Mouse (Mus musculus) hindbrain, embryonic 16.5 days (tissue): Measurements from ENCODE around the gene Il1rl1. TPM values are rescaled to one million over a fixed set of nuclear protein-coding genes. Genes with fewer than 3 reads are reported as not detected.

Experiments
- ATAC-seq: fragments of 200-750 bp; cut with Nextera tagmentation; 2 replicates; pipeline ENCODE4 v1.8.0; 2017; ENCODE audit warnings: moderate TSS enrichment, moderate library complexity
- H3K27ac ChIP-seq: fragments of 300-500 bp; sonication (generic); 2 replicates; pipeline ENCODE4 v1.5.1; 2014; ENCODE audit warnings: low read depth, mild to moderate bottlenecking, control low read depth, low read length, moderate library complexity
- H3K27me3 ChIP-seq: fragments of 300-500 bp; sonication (generic); replicated peaks from 2 replicates; pipeline ENCODE4 v1.6.1; 2014; ENCODE audit warnings: low read length; ENCODE audit not compliant: control insufficient read depth, insufficient read depth
- H3K36me3 ChIP-seq: fragments of 300-500 bp; sonication (generic); 2 replicates; pipeline ENCODE4 v1.6.1; 2014; ENCODE audit warnings: mild to moderate bottlenecking, low read length, moderate library complexity, mixed read lengths; ENCODE audit not compliant: control insufficient read depth, insufficient read depth
- H3K4me1 ChIP-seq: fragments of 300-500 bp; sonication (generic); 2 replicates; pipeline ENCODE4 v1.6.1; 2014; ENCODE audit warnings: low read depth, low read length; ENCODE audit not compliant: control insufficient read depth, insufficient read depth
- H3K4me2 ChIP-seq: fragments of 300-500 bp; sonication (generic); 2 replicates; pipeline ENCODE4 v1.6.1; 2014; ENCODE audit warnings: mild to moderate bottlenecking, low read length, control low read depth, moderate library complexity
- H3K4me3 ChIP-seq: fragments of 300-500 bp; sonication (generic); 2 replicates; pipeline ENCODE4 v1.5.1; 2014; ENCODE audit warnings: mild to moderate bottlenecking, low read length, control low read depth, moderate library complexity
- H3K9ac ChIP-seq: fragments of 300-500 bp; sonication (generic); 2 replicates; pipeline ENCODE4 v1.6.1; 2014; ENCODE audit warnings: low read depth, mild to moderate bottlenecking, control low read depth, low read length, moderate library complexity
- H3K9me3 ChIP-seq: fragments of 300-500 bp; sonication (generic); 2 replicates; pipeline ENCODE4 v1.6.1; 2014; ENCODE audit warnings: mild to moderate bottlenecking, low read length, moderate library complexity; ENCODE audit not compliant: control insufficient read depth
- WGBS: fragments of 180-500 bp; shearing (Covaris S2); extraction: QIAGEN DNeasy Blood & Tissue Kit; methylation state at CpG from one replicate; pipeline ENCODE4 v1.1.7; 2014; 5-methylcytosine and 5-hydroxymethylcytosine counted together
- polyA plus RNA-seq: library from polyadenylated mRNA; unstranded; fragments of >200 nt; fragmentation: Nextera tagmentation; extraction: Ambion mirVana; gene quantifications from 2 replicates; pipeline ENCODE4 v1.2.1, GENCODE M21; 2015

Il1rl1 gene
- polyA plus RNA-seq, 1 experiment from 2014 or later = 0.08 TPM

DNA sequence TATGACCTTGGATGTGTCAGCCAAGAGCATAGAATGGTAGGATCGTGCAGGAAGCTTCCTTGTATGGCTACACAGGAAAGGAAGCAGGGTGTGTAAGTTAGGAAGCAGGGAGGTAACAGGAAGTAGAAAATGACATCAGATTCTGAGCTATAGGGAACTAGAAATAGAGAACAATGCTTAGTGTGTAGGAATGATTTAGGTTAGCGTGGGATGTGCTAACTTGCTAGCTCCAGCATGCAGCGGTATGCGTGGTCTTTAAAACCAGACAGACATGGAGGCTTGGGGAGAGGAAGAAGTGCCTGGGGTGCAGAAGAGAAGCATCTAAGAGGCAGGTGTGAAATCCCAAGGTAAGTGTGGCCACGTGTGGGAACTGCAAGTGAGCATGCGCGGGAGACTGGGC is 24.7 kb upstream of the Il1rl1 start:
- 79% methylated on average over 7 of the region's 7 CpGs for WGBS
- ATAC-seq = no peak
- no peak overlapping the region for H3K9ac ChIP-seq
- H3K4me2 ChIP-seq = no peak overlapping the region
- H3K36me3 ChIP-seq = no peaks in the 10 kb centered on the region
- H3K27ac ChIP-seq = no peak overlapping the region
- H3K9me3 ChIP-seq = no peaks in the 10 kb centered on the region
- no peaks in the 10 kb centered on the region for H3K4me1 ChIP-seq
- H3K4me3 ChIP-seq = no peak overlapping the region
- H3K27me3 ChIP-seq = no peaks in the 10 kb centered on the region

GRCm38 (mm10) chr1:40409882-40410281 is 19.5 kb upstream of the Il1rl1 start:
- 42% methylated on average over 1 of the region's 1 CpGs for WGBS
- Histone ChIP-seq H3K9me3 (no peaks in the 10 kb centered on the region), H3K4me3 (no peak overlapping the region), H3K36me3 (no peaks in the 10 kb centered on the region), H3K4me1 (no peaks in the 10 kb centered on the region), H3K4me2 (no peak overlapping the region), H3K27ac (no peak overlapping the region), H3K27me3 (no peaks in the 10 kb centered on the region), H3K9ac (no peak overlapping the region)
- ATAC-seq = no peak

GRCm38 (mm10) chr1:40413039-40413438 is 16.3 kb upstream of the Il1rl1 start:
- no peak overlapping the region for H3K4me3 ChIP-seq

GRCm38 (mm10) chr1:40414276-40414675 is 15.1 kb upstream of the Il1rl1 start:
- H3K36me3 ChIP-seq = no peaks in the 10 kb centered on the region
- H3K4me2 ChIP-seq = no peak overlapping the region
- no peak overlapping the region for H3K4me3 ChIP-seq
- H3K9me3 ChIP-seq = no peaks in the 10 kb centered on the region
- no peaks in the 10 kb centered on the region for H3K27me3 ChIP-seq
- no peaks in the 10 kb centered on the region for H3K4me1 ChIP-seq
- no peak overlapping the region for H3K9ac ChIP-seq
- H3K27ac ChIP-seq = no peak overlapping the region
- 78% methylated on average over 7 of the region's 7 CpGs for WGBS
- ATAC-seq = no peak

More at GRCm38 (mm10) chr1:40413039-40413438, 16.3 kb upstream of the Il1rl1 start:
- Histone ChIP-seq H3K27me3 (no peaks in the 10 kb centered on the region), H3K9me3 (no peaks in the 10 kb centered on the region), H3K9ac (no peak overlapping the region), H3K4me2 (no peak overlapping the region), H3K4me1 (no peaks in the 10 kb centered on the region), H3K27ac (no peak overlapping the region), H3K36me3 (no peaks in the 10 kb centered on the region)
- ATAC-seq = no peak
- 73% methylated on average over 1 of the region's 1 CpGs for WGBS

- Histone ChIP-seq H3K27me3 (no peaks in the 10 kb centered on the region), H3K27ac (no peak overlapping the region), H3K4me3 (no peak overlapping the region), H3K4me1 (no peaks in the 10 kb centered on the region), H3K9me3 (no peaks in the 10 kb centered on the region), H3K9ac (no peak overlapping the region), H3K36me3 (no peaks in the 10 kb centered on the region), H3K4me2 (no peak overlapping the region)
- ATAC-seq = no peak
- 66% methylated on average over 7 of the region's 7 CpGs for WGBS
Observed at GRCm38 (mm10) chr1:40414863-40415656, 14.3 kb upstream of the Il1rl1 start.

- WGBS = 99% methylated on average over 2 of the region's 2 CpGs
- H3K27ac ChIP-seq = no peak overlapping the region
- no peaks in the 10 kb centered on the region for H3K9me3 ChIP-seq
- H3K4me3 ChIP-seq = no peak overlapping the region
- no peak overlapping the region for H3K9ac ChIP-seq
- no peak for ATAC-seq
- no peak overlapping the region for H3K4me2 ChIP-seq
- H3K27me3 ChIP-seq = no peaks in the 10 kb centered on the region
- H3K36me3 ChIP-seq = no peaks in the 10 kb centered on the region
- H3K4me1 ChIP-seq = no peaks in the 10 kb centered on the region
Observed at GRCm38 (mm10) chr1:40417034-40417433, 12.3 kb upstream of the Il1rl1 start.

DNA sequence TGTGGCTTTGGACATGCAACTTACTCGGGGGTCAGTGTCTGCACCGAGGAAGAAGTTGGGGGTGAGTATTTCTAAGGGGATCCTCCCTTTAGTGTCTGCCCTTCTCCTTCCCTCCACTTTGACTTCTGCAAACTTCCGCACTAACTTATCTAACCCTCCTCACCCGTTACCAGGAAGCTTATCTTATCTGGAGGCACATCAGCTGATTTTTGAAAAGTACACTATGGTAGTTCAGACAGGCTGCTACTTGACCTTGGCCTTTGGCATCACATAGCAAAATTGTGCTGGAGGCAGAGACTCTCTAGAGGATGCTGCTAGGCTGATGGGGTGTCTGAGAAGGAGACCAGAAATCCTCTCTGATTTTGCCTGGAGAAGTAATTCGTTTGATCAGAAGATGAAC is 10.9 kb upstream of the Il1rl1 start:
- 86% methylated on average over 5 of the region's 5 CpGs for WGBS
- no peak overlapping the region for H3K9ac ChIP-seq
- no peak for ATAC-seq

DNA sequence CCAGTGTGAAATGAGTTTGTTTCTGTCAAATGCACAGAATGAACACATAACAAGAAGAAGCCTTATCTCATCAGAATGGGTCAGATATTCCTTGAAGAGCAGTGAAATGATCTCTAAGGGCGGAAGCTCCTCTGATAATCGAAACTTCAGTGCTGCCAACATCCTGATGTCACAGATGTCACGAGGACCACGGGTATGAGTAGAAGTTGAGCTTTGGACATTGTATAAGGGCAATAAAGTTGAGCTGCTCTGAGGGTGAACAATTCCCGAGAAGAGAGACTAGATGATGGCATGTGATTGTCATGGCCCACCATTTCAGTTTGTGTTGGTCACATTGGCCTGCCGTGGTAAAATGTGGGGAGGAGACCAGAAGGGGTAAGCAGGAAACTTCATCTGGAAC is 5.5 kb upstream of the Il1rl1 start:
- 87% methylated on average over 6 of the region's 6 CpGs for WGBS
- Histone ChIP-seq H3K27ac (no peak overlapping the region), H3K36me3 (no peaks in the 10 kb centered on the region), H3K9me3 (no peaks in the 10 kb centered on the region), H3K27me3 (no peaks in the 10 kb centered on the region), H3K9ac (no peak overlapping the region), H3K4me2 (no peak overlapping the region), H3K4me3 (no peak overlapping the region), H3K4me1 (no peaks in the 10 kb centered on the region)
- no peak for ATAC-seq

More for the DNA sequence above, 10.9 kb upstream of the Il1rl1 start:
- no peak overlapping the region for H3K27ac ChIP-seq
- no peak overlapping the region for H3K4me3 ChIP-seq
- no peaks in the 10 kb centered on the region for H3K27me3 ChIP-seq
- H3K4me2 ChIP-seq = no peak overlapping the region
- no peaks in the 10 kb centered on the region for H3K36me3 ChIP-seq
- no peaks in the 10 kb centered on the region for H3K9me3 ChIP-seq
- H3K4me1 ChIP-seq = no peaks in the 10 kb centered on the region

DNA sequence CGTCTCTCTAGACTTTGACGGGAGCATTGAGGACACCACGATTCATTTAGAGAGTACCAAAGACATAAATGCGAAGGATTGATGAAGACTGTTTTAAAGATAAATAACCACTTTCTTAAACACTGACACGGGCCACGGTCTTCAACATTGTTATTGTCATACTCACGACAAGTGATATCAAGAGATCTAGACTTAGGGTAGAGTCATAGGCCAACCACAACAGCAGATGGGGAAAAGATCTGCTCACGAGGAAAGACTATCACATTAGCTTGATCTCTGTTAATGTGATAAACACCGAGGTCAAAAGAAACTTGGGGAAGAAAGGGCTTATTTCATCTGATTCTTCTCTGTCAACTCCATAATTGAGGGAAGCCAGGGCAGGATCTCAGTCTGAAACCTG is 2.1 kb upstream of the Il1rl1 start:
- Histone ChIP-seq H3K4me2 (no peak overlapping the region), H3K4me3 (no peak overlapping the region), H3K36me3 (no peaks in the 10 kb centered on the region), H3K9ac (no peak overlapping the region), H3K9me3 (no peaks in the 10 kb centered on the region), H3K27me3 (no peaks in the 10 kb centered on the region), H3K4me1 (no peaks in the 10 kb centered on the region), H3K27ac (no peak overlapping the region)
- WGBS = 91% methylated on average over 9 of the region's 9 CpGs
- no peak for ATAC-seq
